Mouse (Mus musculus) neutrophil, adult 5-6 weeks (primary cell): Measurements from ENCODE around the gene Mylip. TPM values are rescaled to one million over a fixed set of nuclear protein-coding genes. Genes with fewer than 3 reads are reported as not detected.

Experiments used
- ATAC-seq: fragments of 151-379, 151-347 bp; 2 replicates; pipeline ENCODE4 v1.8.0; 2017; ENCODE audit warnings: mild to moderate bottlenecking, moderate TSS enrichment; ENCODE audit not compliant: insufficient number of reproducible peaks, poor library complexity, low FRiP score, severe bottlenecking; ENCODE audit errors: extremely low read depth
- total RNA-seq: library from RNA; stranded (forward); fragments of 200-1000 nt; gene quantifications from 2 replicates; pipeline ENCODE4 v1.2.3, GENCODE M21; 2017

Gene Mylip
- total RNA-seq = 142 and 149 TPM in 2 replicates

- ATAC-seq = peak; percentile 91
Measured at GRCm38 (mm10) chr13:45389448-45390311, at the start of gene Mylip. TSS of gene Mylip (plus strand) at chr13:45389742.

DNA sequence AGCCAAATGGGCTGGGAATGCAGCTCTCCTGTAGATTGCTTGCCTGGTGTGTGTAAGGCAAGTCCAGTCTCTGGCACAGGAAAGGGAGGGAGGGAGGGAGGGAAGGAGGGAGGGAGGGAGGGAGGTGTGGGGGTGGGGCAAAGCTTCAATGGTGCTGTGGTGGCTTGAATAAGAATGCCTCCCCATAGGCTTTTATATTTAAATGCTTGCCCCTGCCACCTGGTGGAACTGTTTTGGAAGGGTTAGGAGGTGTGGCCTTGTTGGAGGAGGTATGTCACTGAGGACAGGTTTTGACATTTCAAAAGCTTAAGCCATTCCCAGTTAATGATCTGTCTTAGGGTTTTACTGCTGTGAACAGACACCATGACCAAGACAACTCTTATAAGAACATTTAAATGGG lies 47.6 kb upstream of the Mylip start:
- no peak for ATAC-seq

- no peak for ATAC-seq
Measured at GRCm38 (mm10) chr13:45343541-45343940, 46.0 kb upstream of the Mylip start.

DNA sequence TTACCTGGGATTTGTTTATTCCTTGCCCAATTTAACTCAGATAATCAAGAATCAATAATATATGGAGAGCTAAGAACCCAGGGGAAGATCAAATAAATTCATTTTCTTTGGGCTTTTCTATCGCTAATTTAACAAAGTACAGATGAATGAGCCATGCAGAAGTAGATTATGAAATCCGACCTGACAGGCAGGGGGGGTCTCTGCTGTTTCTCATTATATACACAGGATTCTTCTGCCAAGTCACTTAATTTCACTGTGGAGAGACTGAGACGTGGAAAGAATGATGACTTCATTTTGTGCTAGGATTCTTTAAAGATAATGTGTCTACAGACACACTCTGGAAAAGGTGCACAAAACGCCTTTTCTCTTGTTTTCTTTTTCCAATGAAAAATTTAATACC lies 45.6 kb upstream of the Mylip start:
- no peak for ATAC-seq

DNA sequence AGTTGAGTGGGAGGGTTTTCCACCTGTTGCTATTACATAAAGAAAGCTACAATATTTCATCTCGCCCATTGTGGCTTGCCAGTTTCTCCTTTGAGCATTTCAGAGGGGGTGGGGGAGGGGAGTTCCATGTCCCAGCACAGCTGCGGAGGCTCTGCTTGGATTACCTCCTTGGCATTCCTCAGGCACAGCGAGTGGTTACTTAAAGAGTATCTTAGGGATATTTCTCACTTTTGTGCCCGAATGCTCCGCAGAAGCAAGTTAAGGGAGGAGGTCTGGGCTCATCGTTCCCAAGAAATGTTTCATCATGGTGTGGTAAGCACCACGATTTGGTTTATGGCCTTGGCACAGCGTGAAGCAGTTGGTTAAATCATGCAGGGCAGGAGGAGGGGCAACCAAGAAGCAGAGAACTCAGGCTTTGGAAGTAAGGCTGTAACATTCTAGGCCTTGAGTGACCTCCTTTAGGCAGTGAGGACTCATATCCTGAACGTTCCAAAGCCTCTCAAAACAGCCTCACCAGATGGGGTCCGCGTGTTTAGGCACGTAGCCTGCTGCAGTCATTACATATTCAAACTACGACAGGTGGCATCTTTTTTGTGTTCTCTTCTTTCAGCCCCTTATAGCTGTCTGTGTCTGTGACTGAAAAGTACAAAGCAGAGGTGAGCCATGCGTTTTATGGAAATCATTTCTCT lies 43.9 kb upstream of the Mylip start:
- no peak for ATAC-seq

GRCm38 (mm10) chr13:45351483-45351882 lies 38.1 kb upstream of the Mylip start:
- no peak for ATAC-seq

- ATAC-seq = no peak
Measured at GRCm38 (mm10) chr13:45354824-45355223, 34.7 kb upstream of the Mylip start.

DNA sequence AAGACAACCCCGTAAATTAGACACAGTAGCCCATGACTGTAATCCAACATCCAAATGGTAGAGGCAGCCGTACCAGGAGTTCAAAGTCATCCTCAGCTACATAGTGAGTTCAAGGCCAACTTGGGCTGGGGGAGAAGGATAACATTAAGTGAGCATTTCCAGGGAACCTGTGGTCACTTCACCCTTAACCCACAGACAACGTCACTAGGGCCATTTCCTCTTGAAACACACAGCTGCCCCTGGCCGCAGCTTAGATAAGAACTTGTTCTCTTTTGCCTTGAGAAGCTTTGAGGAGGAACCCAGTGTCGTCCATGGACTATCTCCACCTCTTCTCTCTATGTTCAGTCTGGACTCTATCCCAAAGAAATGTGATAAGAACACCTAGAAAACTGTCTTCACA lies 31.3 kb upstream of the Mylip start:
- no peak for ATAC-seq

- no peak for ATAC-seq
Measured at GRCm38 (mm10) chr13:45358676-45359323, 30.7 kb upstream of the Mylip start.

DNA sequence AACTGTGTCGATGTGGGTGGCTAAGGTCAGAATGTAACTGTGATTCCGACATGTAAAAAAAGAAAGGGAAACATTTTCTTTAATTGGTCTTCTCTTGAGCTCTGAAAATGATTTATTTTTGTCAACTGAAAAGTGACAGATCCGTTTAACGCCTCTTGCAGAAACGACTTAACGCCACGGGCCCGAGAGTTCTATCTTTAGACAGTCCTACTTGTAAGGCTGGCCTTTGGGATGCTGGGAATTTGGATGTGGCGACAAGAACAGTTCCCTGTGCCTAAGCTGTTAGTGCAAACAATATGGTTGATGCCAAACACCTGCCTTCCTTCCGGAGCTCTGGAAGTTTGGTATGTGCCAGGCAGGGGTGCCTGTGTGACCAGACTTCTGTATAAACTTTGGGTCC lies 23.8 kb upstream of the Mylip start:
- no peak for ATAC-seq

- peak; percentile 48; the same call in 1 of the 2 replicates for ATAC-seq
Measured at GRCm38 (mm10) chr13:45371673-45372072, 17.9 kb upstream of the Mylip start.

- no peak for ATAC-seq
Measured at GRCm38 (mm10) chr13:45372456-45372855, 17.1 kb upstream of the Mylip start.

GRCm38 (mm10) chr13:45374846-45375245 lies 14.7 kb upstream of the Mylip start:
- no peak for ATAC-seq

- no peak for ATAC-seq
Measured at GRCm38 (mm10) chr13:45382208-45382607, 7.3 kb upstream of the Mylip start.

DNA sequence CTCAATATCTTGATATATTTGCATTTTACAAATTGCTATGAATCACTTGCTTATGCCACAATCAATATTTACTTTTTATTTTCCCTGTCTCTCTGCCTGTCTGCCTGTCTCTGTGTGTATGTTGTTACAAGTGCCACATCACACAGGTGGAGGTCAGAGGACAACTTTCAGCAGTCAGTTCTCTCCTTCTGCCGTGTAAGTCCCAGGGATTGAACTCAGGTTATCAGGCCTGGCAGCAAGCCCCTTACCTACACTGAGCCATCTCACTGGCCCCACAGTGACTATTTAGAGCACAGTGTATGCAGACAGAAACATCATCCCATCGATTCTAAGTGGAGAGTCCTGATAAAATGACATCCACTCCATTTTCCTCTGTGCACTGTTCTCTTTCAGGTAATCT lies 4.9 kb upstream of the Mylip start:
- no peak for ATAC-seq

DNA sequence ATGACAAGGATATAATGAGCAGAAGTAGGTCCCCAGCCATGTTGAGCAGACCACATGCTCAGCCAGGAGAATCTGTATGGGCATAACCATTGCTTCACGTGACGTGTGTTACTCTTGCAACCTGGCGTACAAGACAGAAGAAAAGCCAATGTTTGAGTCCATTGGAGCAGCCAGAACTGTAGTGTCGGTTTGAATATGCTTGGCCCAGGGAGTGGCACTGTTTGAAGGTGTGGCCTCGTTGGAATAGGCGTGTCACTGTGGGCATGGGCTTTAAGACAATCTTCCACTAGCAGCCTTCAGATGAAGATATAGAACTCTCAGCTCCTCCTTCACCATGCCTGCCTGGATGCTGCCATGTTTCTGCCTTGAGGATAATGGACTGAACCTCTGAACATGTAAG lies 4.0 kb upstream of the Mylip start:
- no peak for ATAC-seq

DNA sequence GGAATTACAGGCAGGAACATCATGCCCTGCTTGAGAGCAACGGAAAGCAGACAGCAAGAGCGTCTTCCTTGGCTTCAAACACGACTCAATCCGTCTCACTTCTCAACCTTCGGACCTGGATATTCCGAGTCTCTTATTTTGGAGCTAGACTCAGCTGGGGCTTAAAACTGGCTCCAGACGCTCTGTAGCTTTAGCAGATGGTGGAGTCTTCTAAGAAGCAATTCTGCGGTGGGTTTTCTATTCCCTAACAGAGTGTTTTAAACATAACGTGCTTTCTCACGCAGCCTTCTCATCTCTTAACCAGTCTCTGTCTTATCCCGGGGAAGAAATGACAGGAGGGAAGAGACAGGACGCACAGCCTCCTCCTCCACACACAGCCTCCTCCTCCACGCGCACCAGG lies 3.3 kb upstream of the Mylip start:
- no peak for ATAC-seq

DNA sequence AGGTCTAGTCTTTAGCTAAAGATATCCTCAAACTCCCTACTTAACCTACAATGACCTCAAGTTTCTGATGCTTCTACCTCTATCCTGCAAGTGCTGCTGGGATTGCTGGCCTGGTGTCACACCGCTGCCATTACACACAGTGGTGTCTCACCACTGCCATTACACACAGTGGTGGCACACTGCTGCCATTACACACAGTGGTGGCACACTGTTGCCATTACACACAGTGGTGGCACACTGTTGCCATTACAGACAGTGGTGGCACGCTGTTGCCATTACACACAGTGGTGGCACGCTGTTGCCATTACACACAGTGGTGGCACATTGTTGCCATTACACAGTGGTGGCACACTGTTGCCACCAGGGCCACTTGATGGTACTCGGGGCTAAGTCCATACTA lies 2.3 kb upstream of the Mylip start:
- ATAC-seq = no peak

GRCm38 (mm10) chr13:45388254-45388805 lies 1.2 kb upstream of the Mylip start:
- ATAC-seq = no peak

GRCm38 (mm10) chr13:45388889-45389288 lies 653 bp upstream of the Mylip start:
- no peak for ATAC-seq
